Mouse (Mus musculus): ENCODE results near the gene Ptgds.

- TF ChIP-seq CTCF (IDR thresholded peaks at IDR 0.05; ENCODE audit: extremely low read depth, insufficient read length, insufficient replicate concordance, low read depth, low read length): no peak
- no peak for TF ChIP-seq POLR2A (IDR thresholded peaks at IDR 0.05; ENCODE audit: low read depth, low read length)
Measured at GRCm38 (mm10) chr2:25432326-25433098, 37.3 kb downstream of the Ptgds start.

Measured in small intestine, adult 2 months (tissue).